Mouse (Mus musculus): ENCODE data around the gene Ehmt1. TPM values are rescaled to one million over a fixed set of nuclear protein-coding genes. Genes with fewer than 3 reads are reported as not detected.
A peak's percentile ranks its signal among the peaks of the same experiment; 100 is the strongest.

Ehmt1 gene
- polyA plus RNA-seq, 1 experiment: 57.3 TPM

DNA sequence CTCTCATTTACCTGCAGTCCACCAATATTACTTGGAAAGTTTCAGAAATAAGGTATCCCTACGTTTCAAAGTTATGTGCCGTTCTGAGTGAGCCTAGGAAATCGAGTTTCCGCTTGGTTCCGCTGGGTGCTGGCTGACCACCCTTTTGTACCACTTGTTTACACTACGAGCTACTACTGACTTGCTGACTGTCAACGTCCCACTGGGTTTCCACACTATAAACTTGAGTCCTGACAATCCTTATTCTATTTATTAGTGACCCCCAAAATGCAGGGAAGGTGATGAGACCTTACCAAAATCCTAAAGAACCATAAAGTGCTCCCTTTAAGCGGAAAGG lies 393 bp upstream of the Ehmt1 start:
- no peak for DNase-seq
- H3K4me3 ChIP-seq (replicated peaks; ENCODE audit: extremely low read depth, low read depth, low read length): peak overlapping the region; percentile 83
- peaks cover 5% of the 10 kb centered on the region; the same call in 1 of the 2 replicates for H3K4me1 ChIP-seq (ENCODE audit: control insufficient read depth, insufficient read depth, low read length)
- 7% methylated on average over 8 of the region's 8 CpGs for WGBS
- TF ChIP-seq POLR2A (IDR thresholded peaks at IDR 0.05; ENCODE audit: borderline replicate concordance, extremely low read depth, low read depth, low read length) (no peak), CTCF (IDR thresholded peaks at IDR 0.05; ENCODE audit: insufficient read depth, low read length) (no peak)

DNA sequence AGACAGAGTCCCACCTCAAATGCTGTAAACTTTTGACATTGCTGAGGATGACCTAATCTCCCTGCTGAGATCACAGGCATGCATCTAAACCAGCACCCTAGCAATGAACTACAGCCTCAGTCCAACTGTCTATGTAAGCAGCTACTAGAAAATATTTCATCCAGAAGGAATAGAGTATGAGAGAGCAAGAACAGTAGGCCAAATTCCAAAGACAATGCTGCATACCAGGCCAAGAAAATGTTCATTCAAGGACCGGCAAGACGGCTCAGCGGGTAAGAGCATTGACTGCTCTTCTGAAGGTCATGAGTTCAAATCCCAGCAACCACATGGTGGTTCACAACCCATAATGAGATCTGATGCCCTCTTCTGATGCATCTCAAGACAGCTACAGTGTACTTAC lies 4.7 kb downstream of the Ehmt1 start:
- DNase-seq: no peak

GRCm38 (mm10) chr2:24912589-24912988 lies 6.8 kb downstream of the Ehmt1 start:
- peaks cover under 1% of the 10 kb centered on the region; the same call in 1 of the 2 replicates for H3K4me1 ChIP-seq (ENCODE audit: control insufficient read depth, insufficient read depth, low read length)
- DNase-seq: no peak
- H3K4me3 ChIP-seq (replicated peaks; ENCODE audit: extremely low read depth, low read depth, low read length): no peak overlapping the region
- TF ChIP-seq CTCF (IDR thresholded peaks at IDR 0.05; ENCODE audit: insufficient read depth, low read length) (no peak), POLR2A (IDR thresholded peaks at IDR 0.05; ENCODE audit: borderline replicate concordance, extremely low read depth, low read depth, low read length) (no peak)

More for the DNA sequence above, 4.7 kb downstream of the Ehmt1 start:
- 55% methylated on average over 3 of the region's 3 CpGs for WGBS
- Histone ChIP-seq H3K4me3 (replicated peaks; ENCODE audit: extremely low read depth, low read depth, low read length) (no peak overlapping the region), H3K4me1 (ENCODE audit: control insufficient read depth, insufficient read depth, low read length) (peaks cover 5% of the 10 kb centered on the region; the same call in 1 of the 2 replicates)
- TF ChIP-seq CTCF (IDR thresholded peaks at IDR 0.05; ENCODE audit: insufficient read depth, low read length) (no peak), POLR2A (IDR thresholded peaks at IDR 0.05; ENCODE audit: borderline replicate concordance, extremely low read depth, low read depth, low read length) (no peak)

GRCm38 (mm10) chr2:24912189-24912588 lies 7.2 kb downstream of the Ehmt1 start:
- Histone ChIP-seq H3K4me1 (ENCODE audit: control insufficient read depth, insufficient read depth, low read length) (no peaks in the 10 kb centered on the region), H3K4me3 (replicated peaks; ENCODE audit: extremely low read depth, low read depth, low read length) (no peak overlapping the region)
- WGBS: 92% methylated on average over 4 of the region's 4 CpGs
- TF ChIP-seq POLR2A (IDR thresholded peaks at IDR 0.05; ENCODE audit: borderline replicate concordance, extremely low read depth, low read depth, low read length): no peak
- no peak for TF ChIP-seq CTCF (IDR thresholded peaks at IDR 0.05; ENCODE audit: insufficient read depth, low read length)
- DNase-seq: no peak

DNA sequence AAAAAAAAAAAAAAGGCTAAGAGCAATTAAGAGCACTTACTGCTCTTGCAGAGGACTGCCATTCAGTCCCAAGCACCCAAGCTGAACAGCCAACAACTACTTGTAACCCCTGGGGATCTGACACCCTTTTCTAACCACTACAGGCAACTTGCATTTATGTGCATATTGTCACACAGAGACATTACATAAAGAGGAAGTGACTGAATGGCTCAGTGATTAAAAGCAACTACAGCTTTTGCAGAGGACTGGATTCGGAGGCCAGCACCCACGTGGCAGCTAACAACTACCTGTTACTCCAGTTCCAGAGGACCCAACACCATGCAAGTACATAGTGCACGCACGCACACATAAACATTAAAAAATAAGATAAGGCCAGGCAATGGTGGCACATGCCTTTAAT lies 8.9 kb downstream of the Ehmt1 start:
- WGBS: 83% methylated on average over 4 of the region's 4 CpGs
- no peak for DNase-seq
- Histone ChIP-seq H3K4me3 (replicated peaks; ENCODE audit: extremely low read depth, low read depth, low read length) (no peak overlapping the region), H3K4me1 (ENCODE audit: control insufficient read depth, insufficient read depth, low read length) (peaks cover 7% of the 10 kb centered on the region)
- TF ChIP-seq POLR2A (IDR thresholded peaks at IDR 0.05; ENCODE audit: borderline replicate concordance, extremely low read depth, low read depth, low read length) (no peak), CTCF (IDR thresholded peaks at IDR 0.05; ENCODE audit: insufficient read depth, low read length) (no peak)

GRCm38 (mm10) chr2:24905653-24906155 lies 13.7 kb downstream of the Ehmt1 start:
- Histone ChIP-seq H3K4me3 (replicated peaks; ENCODE audit: extremely low read depth, low read depth, low read length) (no peak overlapping the region), H3K4me1 (ENCODE audit: control insufficient read depth, insufficient read depth, low read length) (peaks cover 9% of the 10 kb centered on the region)
- no peak for TF ChIP-seq CTCF (IDR thresholded peaks at IDR 0.05; ENCODE audit: insufficient read depth, low read length)
- TF ChIP-seq POLR2A (IDR thresholded peaks at IDR 0.05; ENCODE audit: borderline replicate concordance, extremely low read depth, low read depth, low read length): no peak
- 11% methylated on average over 2 of the region's 2 CpGs for WGBS
- DNase-seq: no peak

DNA sequence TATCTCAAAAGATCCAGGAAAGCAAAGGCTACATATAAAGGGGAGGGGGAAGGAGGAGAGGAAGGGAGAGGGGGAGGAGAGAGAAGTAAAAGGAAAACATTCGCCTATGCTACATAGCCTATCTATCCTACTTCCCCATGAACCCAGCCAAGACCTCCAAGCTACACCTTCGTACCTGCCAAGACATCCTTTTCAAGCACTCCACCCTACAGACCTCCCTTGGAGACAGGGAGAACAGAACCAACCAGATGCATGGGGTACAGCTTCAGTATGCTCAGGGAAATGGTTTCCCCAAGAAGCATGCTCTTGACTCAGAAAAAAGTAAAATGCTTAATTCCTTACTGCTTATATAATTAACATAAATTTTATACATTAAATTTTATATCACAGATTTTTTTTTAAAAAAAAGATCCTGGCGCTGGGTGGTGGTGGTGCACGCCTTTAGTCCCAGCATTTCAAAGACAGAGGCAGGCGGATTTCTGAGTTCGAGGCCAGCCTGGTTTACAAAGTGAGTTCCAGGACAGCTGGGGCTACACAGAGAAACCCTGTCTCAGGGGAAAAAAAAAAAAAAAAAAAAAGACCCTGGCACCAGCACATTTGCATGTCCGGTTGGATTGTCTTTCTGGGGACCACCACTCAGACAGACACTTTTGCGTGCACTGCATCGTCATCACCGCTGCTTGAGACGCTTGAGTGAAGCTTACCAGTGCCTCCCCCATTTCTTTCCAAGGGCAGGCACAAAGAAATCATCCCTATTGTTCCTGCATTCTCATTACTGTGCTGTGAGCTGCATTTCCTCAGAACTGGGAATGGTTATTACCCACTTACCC lies 14.4 kb downstream of the Ehmt1 start:
- TF ChIP-seq POLR2A (IDR thresholded peaks at IDR 0.05; ENCODE audit: borderline replicate concordance, extremely low read depth, low read depth, low read length) (no peak), CTCF (IDR thresholded peaks at IDR 0.05; ENCODE audit: insufficient read depth, low read length) (no peak)
- no peak for DNase-seq
- 75% methylated on average over 11 of the region's 11 CpGs for WGBS
- H3K4me1 ChIP-seq (ENCODE audit: control insufficient read depth, insufficient read depth, low read length): peaks cover 9% of the 10 kb centered on the region
- H3K4me3 ChIP-seq (replicated peaks; ENCODE audit: extremely low read depth, low read depth, low read length): no peak overlapping the region

DNA sequence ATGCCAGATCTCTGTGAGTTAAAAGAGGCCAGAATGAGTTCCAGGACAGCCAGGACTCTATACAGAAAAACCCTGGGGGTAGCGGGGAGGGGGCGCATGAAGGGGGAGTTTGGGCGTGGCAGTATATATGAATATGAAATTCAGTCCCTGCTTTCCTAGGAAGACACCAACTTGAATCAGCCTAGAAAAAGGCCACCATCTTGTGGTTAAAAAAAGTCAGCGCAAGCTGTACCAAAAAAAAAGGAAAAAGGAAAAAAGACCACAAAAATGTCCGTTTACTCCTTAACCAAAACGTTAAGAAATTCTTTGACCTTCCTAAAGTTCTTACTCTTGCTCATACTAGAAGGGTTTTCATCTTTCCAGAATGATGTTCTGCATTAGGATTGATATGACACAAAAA lies 16.4 kb downstream of the Ehmt1 start:
- TF ChIP-seq CTCF (IDR thresholded peaks at IDR 0.05; ENCODE audit: insufficient read depth, low read length) (no peak), POLR2A (IDR thresholded peaks at IDR 0.05; ENCODE audit: borderline replicate concordance, extremely low read depth, low read depth, low read length) (no peak)
- no peak for DNase-seq
- WGBS: 73% methylated on average over 6 of the region's 6 CpGs
- H3K4me1 ChIP-seq (ENCODE audit: control insufficient read depth, insufficient read depth, low read length): peaks cover 9% of the 10 kb centered on the region
- H3K4me3 ChIP-seq (replicated peaks; ENCODE audit: extremely low read depth, low read depth, low read length): no peak overlapping the region

GRCm38 (mm10) chr2:24901055-24901454 lies 18.4 kb downstream of the Ehmt1 start:
- peaks cover 19% of the 10 kb centered on the region for H3K4me1 ChIP-seq (ENCODE audit: control insufficient read depth, insufficient read depth, low read length)
- TF ChIP-seq POLR2A (IDR thresholded peaks at IDR 0.05; ENCODE audit: borderline replicate concordance, extremely low read depth, low read depth, low read length): no peak
- TF ChIP-seq CTCF (IDR thresholded peaks at IDR 0.05; ENCODE audit: insufficient read depth, low read length): no peak
- no peak overlapping the region for H3K4me3 ChIP-seq (replicated peaks; ENCODE audit: extremely low read depth, low read depth, low read length)
- no peak for DNase-seq
- 47% methylated on average over 5 of the region's 5 CpGs for WGBS

GRCm38 (mm10) chr2:24899292-24899691 lies 20.1 kb downstream of the Ehmt1 start:
- TF ChIP-seq CTCF (IDR thresholded peaks at IDR 0.05; ENCODE audit: insufficient read depth, low read length) (no peak), POLR2A (IDR thresholded peaks at IDR 0.05; ENCODE audit: borderline replicate concordance, extremely low read depth, low read depth, low read length) (no peak)
- DNase-seq: no peak
- 91% methylated on average over 2 of the region's 2 CpGs for WGBS
- H3K4me1 ChIP-seq (ENCODE audit: control insufficient read depth, insufficient read depth, low read length): peaks cover 14% of the 10 kb centered on the region
- no peak overlapping the region for H3K4me3 ChIP-seq (replicated peaks; ENCODE audit: extremely low read depth, low read depth, low read length)

Measured in lung, adult 2 months (tissue).